Mouse (Mus musculus) mesoderm, embryonic 11.5 days (tissue): ENCODE results near the gene Nudt16.
"Not testable (repeated sequence)": the region's sequence is repeated elsewhere in the genome, so short reads cannot be mapped to it uniquely, and the experiment has no call there.

ENCODE experiments used
- DNase-seq: peaks from one replicate; pipeline ENCODE4 v3.0.0-alpha.2; 2012; ENCODE audit warnings: low read depth, low spot score

The Nudt16 gene

GRCm38 (mm10) chr9:105131253-105132001, at the start of gene Nudt16:
Gene Nudt16 (minus strand): TSS chr9:105131824.
- DNase-seq: peak; percentile 94

- DNase-seq: no peak
These were observed 13.4 kb upstream of the Nudt16 start, which contains the start of gene 1700080E11Rik for GRCm38 (mm10) chr9:105144992-105145391. Gene 1700080E11Rik (minus strand): TSS chr9:105145092.

- DNase-seq: no peak
These were observed 7.6 kb upstream of the Nudt16 start for GRCm38 (mm10) chr9:105139204-105139603.

- DNase-seq: no peak
These were observed 4.8 kb upstream of the Nudt16 start for GRCm38 (mm10) chr9:105136404-105136803.

GRCm38 (mm10) chr9:105134536-105134935, 2.9 kb upstream of the Nudt16 start:
- no peak for DNase-seq

- no peak for DNase-seq
These were observed 361 bp upstream of the Nudt16 start for GRCm38 (mm10) chr9:105132002-105132367.

- no peak for DNase-seq
These were observed 1.3 kb downstream of the Nudt16 start for GRCm38 (mm10) chr9:105130331-105130730.

- DNase-seq: not testable (repeated sequence)
These were observed 6.4 kb downstream of the Nudt16 start for GRCm38 (mm10) chr9:105125206-105125605.

GRCm38 (mm10) chr9:105103893-105104292, 27.7 kb downstream of the Nudt16 start:
- no peak for DNase-seq

GRCm38 (mm10) chr9:105101911-105102310, 29.7 kb downstream of the Nudt16 start:
- no peak for DNase-seq

GRCm38 (mm10) chr9:105100807-105101570, 30.6 kb downstream of the Nudt16 start:
- DNase-seq: no peak

GRCm38 (mm10) chr9:105080246-105080645, 51.4 kb downstream of the Nudt16 start:
- no peak for DNase-seq
